Mouse (Mus musculus): ENCODE data around the gene Tbc1d9b.

Tbc1d9b gene

DNA sequence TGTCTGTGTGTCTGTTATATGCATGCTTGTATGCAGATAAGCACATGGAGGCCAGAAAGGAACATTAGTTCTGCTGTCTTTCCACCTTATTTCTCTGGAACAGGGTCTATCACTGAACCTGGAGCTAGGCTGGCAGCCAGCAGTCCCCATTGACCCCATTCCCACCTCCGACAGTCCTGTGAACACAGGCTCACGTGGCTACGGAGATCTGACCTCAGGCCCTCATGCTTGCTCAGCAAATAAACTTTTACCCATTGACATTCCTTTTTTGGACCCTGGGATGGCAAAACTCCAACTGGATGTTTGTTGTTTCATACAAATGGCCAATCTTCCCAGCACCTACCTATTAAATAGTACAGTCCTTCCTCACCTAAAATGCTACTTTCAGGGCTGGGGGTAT lies 45.2 kb downstream of the Tbc1d9b start:
- DNase-seq (ENCODE audit: extremely low spot score), result no peak

DNA sequence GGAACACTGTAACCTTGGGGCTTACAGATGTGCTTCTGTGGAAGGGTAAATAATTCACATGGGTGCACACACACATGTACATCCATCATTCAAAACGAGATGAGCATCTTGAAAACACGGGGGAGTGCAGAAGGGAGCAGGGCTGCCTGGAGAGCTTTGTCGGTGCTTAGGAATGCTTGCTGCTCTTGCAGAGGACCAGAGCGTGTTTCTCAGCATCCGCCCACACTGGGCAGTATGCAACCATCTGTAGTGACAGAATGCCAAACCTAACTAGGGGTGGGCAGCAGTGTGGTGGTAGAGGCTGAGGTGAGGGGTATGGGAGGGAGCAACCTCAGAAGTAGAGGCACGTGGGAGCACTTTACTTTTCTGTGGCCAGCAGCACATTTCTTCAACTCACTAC lies 45.9 kb downstream of the Tbc1d9b start:
- no peak for DNase-seq (ENCODE audit: extremely low spot score)

DNA sequence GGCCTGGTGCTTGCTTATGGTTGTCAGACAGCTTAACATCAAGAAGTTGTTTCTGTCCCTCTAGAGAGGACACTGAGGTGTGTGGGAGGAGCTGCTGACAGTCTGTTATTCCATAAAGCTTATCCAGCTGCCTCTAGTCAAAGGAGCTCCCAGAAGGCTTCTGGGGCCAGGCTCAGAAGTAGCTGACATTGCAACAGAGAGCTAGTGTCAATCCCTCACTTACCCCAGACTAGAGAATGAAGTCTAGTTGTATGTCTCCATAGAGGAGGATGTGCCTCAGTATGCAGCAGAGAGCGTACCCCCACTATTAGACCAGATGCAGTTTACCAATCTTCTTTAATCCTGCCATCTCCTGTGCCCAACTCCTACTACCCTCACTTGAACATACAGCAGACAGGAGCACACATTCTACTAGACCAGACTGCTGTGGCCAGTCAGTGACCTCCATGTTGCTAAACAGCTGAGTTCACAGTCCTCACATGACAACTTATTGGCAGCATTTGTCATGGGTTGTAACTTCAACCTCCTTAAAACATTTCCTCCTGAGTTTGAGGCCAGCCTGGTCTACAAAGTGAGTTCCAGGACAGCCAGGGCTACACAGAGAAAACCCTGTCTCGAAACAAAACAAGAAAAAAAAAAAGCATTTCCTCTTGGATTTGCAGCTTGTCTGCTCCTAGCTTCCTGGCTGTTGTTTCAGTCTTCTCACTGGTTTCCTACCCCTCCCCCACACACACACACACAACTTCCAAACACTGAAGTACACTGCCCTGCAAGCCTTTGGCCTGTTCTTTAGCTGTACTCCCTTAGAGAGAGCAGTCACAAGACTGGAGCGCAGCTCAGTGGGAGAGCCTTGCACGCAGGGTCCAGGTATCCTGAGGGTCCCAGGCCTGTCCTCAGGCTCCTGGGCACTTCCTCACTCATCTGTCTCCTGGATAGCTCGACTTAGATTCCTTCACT lies 47.6 kb downstream of the Tbc1d9b start:
- no peak for DNase-seq (ENCODE audit: extremely low spot score)

DNA sequence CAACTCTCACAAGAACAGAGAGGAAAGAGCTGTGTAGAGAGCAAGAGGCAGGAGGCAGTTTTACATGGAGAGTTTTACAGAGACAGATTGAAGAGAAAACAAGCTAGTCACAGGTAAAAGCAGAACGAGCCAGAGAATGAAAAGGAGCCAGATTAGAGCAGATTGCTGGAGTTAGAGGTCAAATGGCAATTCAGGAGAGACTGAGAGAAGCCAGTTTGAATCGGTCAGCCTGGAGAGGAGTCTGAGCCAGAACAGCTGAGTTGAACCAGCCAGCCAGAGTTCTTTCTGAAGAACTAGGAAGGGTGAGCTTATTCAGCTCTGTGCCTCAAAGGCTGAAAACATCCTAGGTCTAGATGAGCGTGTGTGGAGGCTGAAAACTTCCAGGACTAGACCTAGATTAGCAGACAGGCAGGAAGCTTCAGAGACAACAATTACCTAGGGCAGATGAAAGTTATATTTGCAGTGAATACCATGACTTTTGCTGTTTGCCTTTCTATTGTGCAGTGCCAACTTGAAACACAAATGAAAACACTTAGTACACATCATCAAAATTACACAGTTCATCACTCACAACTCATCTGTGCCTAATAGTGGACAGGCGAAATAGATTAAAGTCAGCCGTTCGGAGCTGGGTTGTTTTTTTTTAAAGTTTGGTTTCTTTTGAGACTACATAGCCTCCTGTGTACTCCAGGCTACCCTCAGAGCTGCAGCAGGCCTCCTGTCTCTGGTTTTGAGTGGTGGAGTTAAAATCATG lies 49.5 kb downstream of the Tbc1d9b start:
- DNase-seq (ENCODE audit: extremely low spot score), result no peak

DNA sequence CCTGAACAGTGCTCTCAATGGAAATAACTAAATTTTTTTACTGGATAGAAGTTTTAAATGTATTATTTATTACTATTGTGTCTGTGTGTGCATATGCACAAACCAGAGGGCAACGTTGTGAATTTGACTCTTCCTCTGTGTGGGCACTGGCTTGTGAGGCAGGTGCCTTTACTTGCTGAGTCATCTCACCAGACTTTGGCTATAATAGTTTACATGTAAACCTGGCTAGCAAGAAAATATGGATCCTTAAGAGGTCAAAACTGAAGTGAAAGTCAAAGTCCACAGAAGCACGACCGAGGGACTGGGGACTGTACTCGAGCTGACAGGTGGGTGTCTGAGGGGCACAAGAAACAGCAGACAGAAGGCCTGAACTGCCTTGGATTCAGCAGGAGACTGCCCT lies 51.5 kb downstream of the Tbc1d9b start:
- DNase-seq (ENCODE audit: extremely low spot score), result no peak

DNA sequence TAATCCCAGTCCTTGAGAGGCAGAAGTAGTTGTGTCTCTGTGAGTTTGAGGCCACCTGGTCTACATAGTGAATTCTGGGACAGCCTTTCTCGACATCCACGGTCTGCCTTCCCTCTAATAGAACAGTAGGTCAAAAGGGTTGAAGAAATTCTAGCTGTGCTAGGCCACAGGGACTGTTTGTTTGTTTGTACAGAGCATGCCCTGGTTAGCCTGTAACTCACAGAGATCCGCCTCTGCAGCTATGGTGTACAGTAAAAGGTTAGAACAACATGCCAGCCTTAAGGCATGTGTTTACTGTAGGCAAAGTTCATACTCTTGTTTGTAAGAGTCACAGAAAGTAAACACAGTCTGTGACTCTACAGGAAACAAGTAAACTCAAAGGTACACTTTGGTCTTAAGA lies 53.6 kb downstream of the Tbc1d9b start:
- DNase-seq (ENCODE audit: extremely low spot score), result no peak

DNA sequence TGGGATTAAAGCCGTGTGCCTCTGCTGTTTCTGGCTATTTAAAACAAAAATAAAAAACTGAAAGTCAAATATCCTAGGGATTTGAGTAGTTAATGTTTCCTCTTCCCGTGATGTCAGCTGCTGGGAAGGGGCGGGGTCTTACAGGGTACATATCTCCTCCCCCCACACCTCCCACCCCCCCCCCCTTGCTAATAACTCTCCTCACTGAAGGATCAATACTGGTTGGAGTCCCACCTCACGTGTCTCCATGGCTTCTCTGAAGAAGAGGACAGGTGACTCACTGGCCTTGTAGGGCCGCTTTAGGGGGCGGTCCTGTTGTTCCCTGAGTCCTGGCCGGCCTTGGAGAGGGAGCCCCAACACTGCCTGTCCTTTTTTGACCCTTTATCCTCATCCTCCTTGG lies 57.5 kb downstream of the Tbc1d9b start:
- no peak for DNase-seq (ENCODE audit: extremely low spot score)

DNA sequence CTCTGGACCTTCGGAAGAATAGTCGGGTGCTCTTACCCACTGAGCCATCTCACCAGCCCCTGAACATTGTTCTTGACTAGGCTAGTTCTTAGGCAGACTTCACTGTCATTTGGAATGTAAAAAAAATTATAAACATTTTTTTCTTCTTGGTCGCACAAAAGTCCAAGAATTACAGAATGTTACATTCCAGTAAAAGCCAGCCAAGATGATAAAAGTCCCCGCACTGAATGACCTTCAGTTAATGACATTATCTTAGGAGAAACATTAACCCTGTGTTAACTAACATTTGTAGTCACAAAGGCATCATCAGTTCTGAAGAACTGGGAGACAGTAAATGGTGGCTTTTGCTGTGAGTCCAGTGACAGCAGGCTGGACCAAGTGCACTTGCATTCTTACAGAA lies 59.2 kb downstream of the Tbc1d9b start:
- DNase-seq (ENCODE audit: extremely low spot score), result no peak

DNA sequence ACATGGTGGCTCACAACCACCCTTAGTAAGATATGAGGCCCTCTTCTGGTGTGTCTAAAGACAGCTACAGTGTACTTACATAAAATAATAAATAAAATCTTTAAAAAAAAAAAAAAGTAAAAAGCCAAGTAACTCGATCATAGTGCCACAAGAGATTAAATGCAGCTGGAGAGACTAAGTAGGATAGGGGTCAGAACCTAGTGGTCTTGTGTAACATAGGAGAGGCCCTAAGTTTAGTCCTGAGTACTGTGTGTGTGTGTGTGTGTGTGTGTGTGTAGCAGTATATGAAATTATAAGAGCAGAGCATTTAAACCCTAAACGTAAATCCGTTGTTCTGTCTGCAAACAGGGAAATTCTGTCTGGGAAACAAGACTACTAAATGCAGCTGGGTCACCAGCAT lies 61.1 kb downstream of the Tbc1d9b start:
- no peak for DNase-seq (ENCODE audit: extremely low spot score)

DNA sequence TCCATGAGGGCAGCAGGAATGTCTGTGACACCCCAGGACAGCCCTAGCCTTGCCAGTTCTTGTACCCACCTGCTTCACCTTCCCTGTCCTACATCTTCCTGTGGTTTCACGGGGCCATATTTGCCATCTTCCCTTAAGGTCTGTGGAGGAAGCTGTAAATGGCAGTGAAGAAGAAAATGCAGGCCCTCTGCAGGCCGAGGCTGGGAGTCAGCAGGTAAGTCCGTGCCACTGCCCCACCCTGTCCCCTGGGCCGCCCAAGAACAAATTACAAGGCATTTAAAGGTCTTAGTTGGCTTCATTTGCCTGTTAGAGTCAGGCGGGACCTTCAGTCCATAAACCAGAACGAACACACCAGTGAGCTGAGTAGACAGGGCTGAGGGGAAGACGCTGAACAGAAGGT lies 62.9 kb downstream of the Tbc1d9b start:
- DNase-seq (ENCODE audit: extremely low spot score), result no peak

DNA sequence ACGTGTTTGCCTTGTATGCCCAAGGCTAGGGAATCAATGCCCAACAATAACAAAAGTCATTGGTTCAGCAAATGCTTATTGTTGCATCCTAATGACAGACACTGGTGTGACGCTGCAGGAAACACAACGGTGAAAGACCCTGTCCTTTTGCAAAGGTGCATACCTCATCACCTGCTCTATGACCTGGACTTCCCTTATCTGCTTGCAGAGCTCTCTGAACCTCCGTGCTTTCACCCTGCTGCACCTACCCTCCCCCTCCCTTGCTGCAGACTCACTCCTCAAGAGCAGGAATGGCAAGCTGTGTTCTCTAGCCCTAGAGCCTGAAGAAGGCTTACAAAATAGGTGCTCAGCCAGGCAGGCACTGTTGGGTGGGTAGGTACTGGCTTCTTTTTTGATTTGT lies 63.6 kb downstream of the Tbc1d9b start:
- DNase-seq (ENCODE audit: extremely low spot score), result no peak

DNA sequence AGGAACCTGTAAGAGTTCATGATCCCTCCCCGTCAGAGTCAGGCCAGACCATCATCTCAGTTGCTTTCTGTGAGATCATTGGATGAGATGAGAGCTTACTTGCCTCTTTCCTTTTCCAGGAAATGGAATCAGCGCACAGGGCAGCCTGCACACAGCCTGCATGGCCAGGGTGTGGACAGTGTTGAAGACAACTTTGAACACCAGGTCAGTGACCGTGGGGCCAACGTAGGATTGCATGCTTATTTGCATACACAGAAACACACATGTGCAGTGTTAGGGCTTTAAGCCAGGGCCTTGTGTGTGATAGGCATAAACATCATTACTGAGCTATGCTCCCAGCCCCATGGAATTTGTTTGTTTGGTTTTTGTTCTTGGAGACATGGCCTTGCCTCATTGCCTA lies 66.3 kb downstream of the Tbc1d9b start:
- DNase-seq (ENCODE audit: extremely low spot score), result no peak

DNA sequence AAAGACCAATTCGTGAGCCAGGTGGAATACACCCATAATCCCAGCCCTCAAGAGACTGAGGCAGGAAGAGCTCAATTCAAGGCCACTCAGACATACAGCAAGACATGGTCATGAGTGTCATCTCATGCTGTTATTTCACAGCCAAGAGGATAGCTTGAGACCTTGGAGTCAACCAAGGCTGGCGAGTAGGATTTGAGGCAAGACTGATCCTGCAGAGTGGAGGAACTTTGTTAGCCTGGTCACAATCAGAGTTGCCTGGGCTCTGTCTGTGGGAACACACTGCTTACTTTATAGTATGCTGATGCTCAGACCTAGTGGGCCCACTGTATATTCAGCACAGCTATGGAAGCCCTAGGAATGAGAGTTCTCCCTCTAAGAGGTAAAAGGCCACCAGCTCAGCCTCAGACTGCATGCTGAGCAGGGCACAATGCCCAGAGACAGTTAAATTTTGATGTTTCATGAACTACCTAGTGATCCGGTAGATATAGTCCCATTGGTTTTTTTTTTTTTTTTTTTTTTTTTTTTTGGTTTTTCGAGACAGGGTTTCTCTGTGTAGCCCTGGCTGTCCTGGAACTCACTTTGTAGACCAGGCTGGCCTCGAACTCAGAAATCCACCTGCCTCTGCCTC lies 67.1 kb downstream of the Tbc1d9b start:
- DNase-seq (ENCODE audit: extremely low spot score), result no peak

DNA sequence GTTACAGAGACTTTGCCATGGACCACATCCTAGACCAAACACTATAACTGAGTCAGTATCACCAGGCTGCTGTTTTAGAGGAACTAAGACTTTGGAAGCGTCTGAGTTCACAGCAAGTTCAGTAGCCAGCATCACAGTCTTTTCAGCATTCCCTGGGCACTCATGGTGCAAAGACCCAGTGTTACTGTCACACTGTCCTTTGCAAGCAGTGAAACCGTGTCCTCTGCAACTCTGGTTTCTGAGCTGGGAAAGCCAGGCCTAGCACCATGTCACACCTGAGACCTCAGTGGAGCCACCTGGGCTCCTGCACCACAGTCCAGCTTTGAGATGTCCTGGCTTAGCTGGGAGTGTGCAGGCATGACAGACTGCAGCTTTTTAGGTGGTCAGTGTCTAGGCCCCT lies 67.7 kb downstream of the Tbc1d9b start:
- no peak for DNase-seq (ENCODE audit: extremely low spot score)

DNA sequence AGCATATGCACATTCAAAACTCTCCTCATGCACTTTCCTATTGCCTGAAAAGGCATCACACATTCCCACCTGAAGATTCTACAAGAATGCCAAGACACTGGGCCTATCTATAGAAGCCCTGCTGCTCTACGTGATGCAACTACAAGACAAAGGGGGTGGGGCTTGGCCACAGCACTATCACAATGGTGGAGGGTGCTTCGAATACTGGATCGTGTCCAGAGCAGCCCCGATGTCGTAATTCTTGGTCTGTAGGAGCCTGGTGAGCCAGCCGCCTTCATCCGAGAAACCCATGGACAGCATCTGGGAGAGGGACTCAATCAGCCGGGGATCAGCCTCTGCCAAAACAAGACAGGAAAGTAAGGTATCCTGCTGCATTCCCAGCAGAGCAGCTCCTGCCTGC lies 69.4 kb downstream of the Tbc1d9b start:
- no peak for DNase-seq (ENCODE audit: extremely low spot score)

DNA sequence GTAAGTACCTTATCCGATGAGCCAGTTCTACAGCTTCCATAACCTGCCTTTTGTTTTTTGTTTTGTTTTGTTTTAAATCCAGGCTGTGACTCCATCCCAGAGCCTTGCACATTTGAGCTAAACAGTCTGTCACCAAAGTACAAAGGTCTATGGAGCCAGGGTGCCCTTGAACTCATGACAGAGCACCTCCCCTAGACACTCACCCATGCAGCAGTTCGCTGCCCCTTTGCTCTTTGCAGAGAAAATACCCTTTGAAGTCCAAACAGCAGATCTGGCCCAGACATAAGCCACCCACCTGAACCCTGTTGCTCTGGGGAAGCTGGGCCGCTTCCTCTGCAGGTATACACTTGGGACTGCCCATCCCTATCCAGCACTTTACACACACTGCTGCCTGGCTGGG lies 70.4 kb downstream of the Tbc1d9b start:
- DNase-seq (ENCODE audit: extremely low spot score), result no peak

DNA sequence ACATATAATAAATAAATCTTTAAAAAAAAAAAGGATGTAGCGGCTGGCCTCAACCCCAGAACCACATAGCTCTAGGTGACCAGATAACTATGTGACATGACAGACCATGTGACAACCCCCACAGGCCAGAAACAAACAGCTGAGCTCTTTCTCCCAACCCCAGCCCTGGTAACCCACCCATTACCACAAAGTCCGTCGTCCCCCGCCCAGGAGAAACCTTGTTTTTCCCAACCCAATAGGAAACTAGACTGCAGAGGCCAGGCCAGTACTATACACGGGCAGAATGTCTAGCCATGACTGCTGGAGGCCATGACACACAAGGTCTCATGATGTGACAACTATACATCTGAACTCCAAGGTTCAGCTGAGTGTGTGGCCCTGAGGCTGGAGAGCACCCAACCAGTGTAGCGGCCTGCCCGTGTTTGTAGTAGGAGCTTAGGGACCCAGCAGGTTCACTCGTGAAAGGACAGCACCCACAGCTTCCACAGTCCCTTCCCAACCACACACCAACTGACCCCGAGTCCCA lies 72.2 kb downstream of the Tbc1d9b start:
- no peak for DNase-seq (ENCODE audit: extremely low spot score)

DNA sequence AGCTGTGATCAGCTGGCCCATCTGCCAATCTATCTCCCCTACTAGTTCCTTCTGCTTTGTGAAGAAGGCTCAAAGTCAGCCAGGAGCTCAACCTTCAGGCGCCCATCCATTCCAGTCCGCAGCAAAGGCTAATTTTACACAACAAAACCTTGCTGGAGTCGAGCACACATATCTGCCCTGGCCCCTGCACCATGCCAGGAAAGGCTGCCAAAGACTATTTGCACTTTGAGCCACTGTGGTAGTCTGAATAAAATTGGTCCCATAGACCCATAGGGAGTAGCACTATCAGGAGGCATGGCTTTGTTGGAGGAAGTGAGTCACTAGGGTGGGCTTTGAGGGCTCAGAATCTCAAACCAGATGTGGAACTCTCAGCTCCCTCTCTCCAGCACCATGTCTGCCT lies 74.2 kb downstream of the Tbc1d9b start:
- DNase-seq (ENCODE audit: extremely low spot score), result no peak

DNA sequence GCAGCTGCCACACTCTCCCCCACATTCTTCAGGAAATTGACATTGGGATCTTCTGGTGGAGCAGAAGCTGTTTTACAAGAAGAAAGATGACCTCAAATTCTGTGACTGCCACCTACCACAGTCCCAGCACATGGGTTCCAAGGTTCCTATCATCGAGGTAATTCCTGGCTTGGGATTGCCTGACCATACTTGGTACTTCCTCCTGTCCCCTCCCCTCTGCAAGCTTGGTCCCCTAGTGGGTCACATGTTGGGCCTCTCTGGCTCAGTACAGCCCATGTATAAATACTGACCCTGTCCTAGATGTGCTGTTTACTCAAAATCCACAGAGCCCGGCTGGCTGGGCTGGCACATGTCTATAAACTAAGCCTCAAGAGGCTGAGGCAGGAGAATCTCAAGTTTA lies 74.8 kb downstream of the Tbc1d9b start:
- DNase-seq (ENCODE audit: extremely low spot score), result no peak

DNA sequence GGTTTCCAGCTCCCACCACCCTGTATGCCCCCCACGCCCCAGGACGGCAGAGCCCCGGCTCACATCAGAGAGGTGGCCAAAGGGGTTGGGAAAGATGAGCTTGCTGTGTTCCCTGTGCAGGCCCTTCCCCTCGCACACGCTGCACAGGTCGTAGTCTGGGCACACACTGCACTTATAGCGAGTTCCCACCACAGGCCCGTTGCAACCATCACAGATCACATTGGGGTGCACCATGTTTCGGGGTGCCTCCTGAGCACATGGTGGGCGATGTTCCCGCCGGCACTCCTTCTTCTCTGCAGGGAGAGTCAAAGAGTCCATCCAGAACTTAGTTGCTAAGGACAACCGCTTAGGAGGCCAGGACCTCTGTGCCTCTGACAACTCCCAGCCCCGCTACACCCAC lies 76.1 kb downstream of the Tbc1d9b start:
- DNase-seq (ENCODE audit: extremely low spot score), result no peak

DNA sequence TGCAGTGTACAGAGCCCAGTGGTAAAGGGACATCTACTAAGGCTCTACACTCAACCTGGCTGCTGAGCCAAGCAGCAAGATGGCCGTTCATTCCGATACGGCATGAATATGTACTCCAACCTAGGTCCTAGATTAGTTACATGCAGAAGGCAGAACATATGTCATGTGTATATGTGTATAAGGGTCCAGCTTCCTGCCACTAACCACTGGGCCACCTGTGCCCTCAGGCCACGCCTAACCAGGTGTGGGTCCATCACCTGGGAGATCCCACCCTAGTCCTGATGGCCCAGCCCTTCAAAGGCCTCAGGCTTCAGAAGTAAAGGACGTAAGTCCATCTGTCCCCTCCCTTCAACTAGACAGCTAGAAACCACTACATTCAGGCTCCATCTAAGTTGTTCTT lies 76.8 kb downstream of the Tbc1d9b start:
- no peak for DNase-seq (ENCODE audit: extremely low spot score)

DNA sequence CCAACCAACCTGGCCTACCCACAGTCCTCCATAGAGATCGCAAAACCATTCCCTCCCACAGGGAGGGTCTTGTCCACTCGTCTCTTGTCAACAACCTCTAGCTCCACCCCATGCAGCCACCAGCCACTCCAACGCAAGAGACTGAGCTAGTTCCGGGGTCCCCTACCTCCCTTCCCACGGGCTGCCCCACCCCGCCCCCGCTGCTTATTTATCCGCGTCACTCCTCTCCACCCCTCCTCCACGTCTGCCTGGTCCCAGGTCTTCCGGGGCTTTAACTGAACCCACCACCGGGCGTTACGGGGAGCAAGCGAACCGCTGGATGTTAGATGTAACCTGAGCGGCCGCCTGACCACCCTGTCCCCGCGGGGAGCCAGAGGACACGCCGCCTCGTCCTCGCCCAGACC lies 78.9 kb downstream of the Tbc1d9b start:
- DNase-seq (ENCODE audit: extremely low spot score), result peak; percentile 93

Measured in embryo, embryonic 9.5 days (tissue).